Mouse (Mus musculus): ENCODE data around the gene AA467197. TPM values are rescaled to one million over a fixed set of nuclear protein-coding genes. Genes with fewer than 3 reads are reported as not detected.
A peak's percentile ranks its signal among the peaks of the same experiment; 100 is the strongest.

AA467197 gene
- polyA plus RNA-seq, 1 experiment from 2014 or later: 2.5 TPM

DNA sequence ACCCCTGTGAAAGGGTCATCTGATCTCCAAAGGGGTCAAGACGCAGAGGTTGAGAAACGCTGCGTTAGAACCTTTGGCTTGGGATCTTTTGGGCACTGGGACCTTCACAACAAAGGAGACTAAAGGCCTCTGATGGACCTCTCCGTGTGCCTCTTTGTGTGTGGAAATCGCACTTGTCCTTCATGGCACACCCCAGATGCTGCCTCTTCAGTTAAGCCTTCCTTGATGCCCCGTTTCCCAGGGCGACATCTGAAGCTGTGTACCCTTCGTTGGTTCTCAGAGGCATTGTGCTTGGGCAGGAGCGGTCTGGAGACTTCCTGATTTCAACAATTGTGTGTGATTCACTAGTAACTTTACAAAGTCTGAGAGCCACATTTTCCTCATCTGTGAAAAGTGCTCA, 20.0 kb downstream of the AA467197 start:
- H3K27me3 ChIP-seq (ENCODE audit: control insufficient read depth, insufficient read depth, low read depth, low read length): no peaks in the 10 kb centered on the region
- no peak overlapping the region for H3K4me3 ChIP-seq (ENCODE audit: low read depth, low read length)
- no peaks in the 10 kb centered on the region for H3K36me3 ChIP-seq (ENCODE audit: control insufficient read depth, insufficient read depth)
- no peak overlapping the region for H3K27ac ChIP-seq (ENCODE audit: low read length)
- no peaks in the 10 kb centered on the region for H3K9me3 ChIP-seq (replicated peaks; ENCODE audit: control insufficient read depth, low read length)
- no peak overlapping the region for H3K9ac ChIP-seq (ENCODE audit: low read depth, low read length)
- no peak overlapping the region for H3K4me2 ChIP-seq (ENCODE audit: low read depth, low read length)
- 47% methylated on average over 9 of the region's 9 CpGs for WGBS (ENCODE audit: insufficient replicate concordance)
- no peak for ATAC-seq (ENCODE audit: low read depth)
- no peaks in the 10 kb centered on the region for H3K4me1 ChIP-seq (ENCODE audit: control insufficient read depth, low read depth, low read length)

DNA sequence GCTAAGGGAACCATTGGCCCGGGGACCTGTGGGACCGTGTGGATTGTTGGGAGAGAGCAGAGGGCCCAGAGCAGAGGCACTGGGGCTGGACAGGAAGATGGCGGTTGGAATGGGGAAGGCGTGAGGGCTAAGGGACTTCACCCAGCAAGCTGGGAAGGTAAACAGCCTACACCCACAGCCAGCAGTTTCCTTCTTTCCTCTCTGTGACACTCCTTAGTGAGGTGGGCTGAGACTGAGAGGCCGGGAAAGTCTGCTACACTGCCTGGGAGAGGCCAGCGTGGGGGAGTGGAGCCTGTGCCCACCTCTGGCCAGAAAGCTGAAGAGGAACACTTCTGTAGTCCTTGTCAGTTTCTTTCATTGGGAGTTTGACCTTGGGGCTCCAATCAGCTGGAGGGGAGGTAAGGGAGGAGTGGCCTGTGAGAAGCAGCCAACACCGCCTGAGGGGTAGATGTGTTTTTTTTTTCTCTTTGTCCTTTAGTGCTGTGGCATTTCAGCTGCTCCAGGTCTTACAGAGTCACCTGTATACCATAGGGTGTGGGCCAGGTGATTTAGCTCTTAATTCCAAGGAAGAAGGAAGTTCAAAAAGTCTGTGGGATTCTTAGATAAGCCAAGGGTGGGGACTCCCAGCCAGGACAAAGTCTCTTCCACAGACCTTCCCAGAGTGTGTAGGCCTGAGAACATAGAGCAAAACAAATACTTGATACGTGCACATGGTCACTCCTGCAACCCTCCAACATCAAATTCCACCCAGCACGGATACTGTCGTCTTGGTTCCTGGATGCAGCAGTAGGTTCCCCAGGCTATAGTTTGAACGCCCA, 21.1 kb downstream of the AA467197 start:
- Histone ChIP-seq H3K27ac (ENCODE audit: low read length) (no peak overlapping the region), H3K4me1 (ENCODE audit: control insufficient read depth, low read depth, low read length) (no peaks in the 10 kb centered on the region), H3K27me3 (ENCODE audit: control insufficient read depth, insufficient read depth, low read depth, low read length) (no peaks in the 10 kb centered on the region), H3K4me2 (ENCODE audit: low read depth, low read length) (no peak overlapping the region), H3K36me3 (ENCODE audit: control insufficient read depth, insufficient read depth) (no peaks in the 10 kb centered on the region), H3K9me3 (replicated peaks; ENCODE audit: control insufficient read depth, low read length) (no peaks in the 10 kb centered on the region), H3K4me3 (ENCODE audit: low read depth, low read length) (no peak overlapping the region), H3K9ac (ENCODE audit: low read depth, low read length) (no peak overlapping the region)
- WGBS (ENCODE audit: insufficient replicate concordance): 56% methylated on average over 11 of the region's 11 CpGs
- no peak for ATAC-seq (ENCODE audit: low read depth)

DNA sequence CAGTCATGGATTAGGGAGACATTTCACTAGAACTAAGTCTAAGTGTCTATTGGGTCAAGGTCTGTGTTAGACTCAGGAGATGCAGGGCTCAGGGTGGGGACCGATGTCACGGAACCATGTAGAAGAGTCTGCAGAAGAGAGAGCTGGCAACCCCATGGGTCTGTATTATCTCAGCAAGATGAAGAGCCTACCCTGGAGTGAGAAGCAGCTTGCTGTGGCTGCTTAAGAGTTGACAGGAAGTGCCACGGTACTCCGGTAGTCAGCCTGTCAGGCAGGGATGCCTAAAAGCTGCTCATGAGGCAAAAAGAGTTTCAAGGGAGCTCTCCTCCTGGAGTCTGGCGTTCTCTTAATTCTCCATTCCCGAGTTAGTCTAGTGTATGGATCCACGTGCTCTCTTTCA, 23.0 kb downstream of the AA467197 start:
- Histone ChIP-seq H3K27ac (ENCODE audit: low read length) (no peak overlapping the region), H3K4me3 (ENCODE audit: low read depth, low read length) (no peak overlapping the region), H3K27me3 (ENCODE audit: control insufficient read depth, insufficient read depth, low read depth, low read length) (no peaks in the 10 kb centered on the region), H3K9me3 (replicated peaks; ENCODE audit: control insufficient read depth, low read length) (no peaks in the 10 kb centered on the region), H3K36me3 (ENCODE audit: control insufficient read depth, insufficient read depth) (no peaks in the 10 kb centered on the region), H3K4me1 (ENCODE audit: control insufficient read depth, low read depth, low read length) (no peaks in the 10 kb centered on the region), H3K4me2 (ENCODE audit: low read depth, low read length) (no peak overlapping the region), H3K9ac (ENCODE audit: low read depth, low read length) (no peak overlapping the region)
- WGBS (ENCODE audit: insufficient replicate concordance): 59% methylated on average over 7 of the region's 7 CpGs
- no peak for ATAC-seq (ENCODE audit: low read depth)

DNA sequence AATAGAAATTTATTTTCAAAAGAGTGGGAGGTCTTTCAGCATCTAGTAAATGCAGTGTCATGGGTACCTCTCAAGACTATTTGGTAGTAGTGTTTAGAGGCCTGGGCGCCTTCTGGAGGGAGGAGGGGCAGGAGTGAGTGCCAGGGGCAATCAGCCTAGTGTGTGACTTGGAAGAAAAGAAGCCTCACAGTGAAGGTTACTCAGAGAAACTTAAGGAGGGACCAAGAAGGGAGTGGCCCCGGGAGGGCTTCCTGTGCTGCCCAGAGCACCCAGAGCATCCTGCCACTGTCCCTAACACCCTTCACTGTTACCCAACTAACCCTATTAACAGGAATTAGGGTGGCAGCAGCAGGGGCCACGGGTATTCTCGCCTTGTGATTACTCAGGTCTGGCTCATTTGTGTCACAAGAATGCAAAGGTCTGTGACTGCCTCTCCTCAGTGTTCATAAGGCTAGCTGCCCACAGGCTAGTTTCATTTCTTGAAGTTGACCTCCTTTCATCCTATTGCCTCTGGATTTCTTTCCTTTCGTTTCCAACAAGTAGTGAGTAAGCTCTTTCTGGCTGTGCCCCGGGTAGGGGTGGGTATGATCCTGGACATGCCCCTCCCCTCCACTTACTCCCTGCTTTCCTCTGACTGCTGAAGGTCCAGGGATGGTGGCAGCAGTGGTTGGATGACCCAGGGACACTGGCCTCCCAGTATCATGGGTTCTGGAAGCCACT, 28.6 kb downstream of the AA467197 start:
- no peaks in the 10 kb centered on the region for H3K9me3 ChIP-seq (replicated peaks; ENCODE audit: control insufficient read depth, low read length)
- H3K36me3 ChIP-seq (ENCODE audit: control insufficient read depth, insufficient read depth): no peaks in the 10 kb centered on the region
- no peak overlapping the region for H3K27ac ChIP-seq (ENCODE audit: low read length)
- WGBS (ENCODE audit: insufficient replicate concordance): 37% methylated on average over 6 of the region's 6 CpGs
- no peak overlapping the region for H3K9ac ChIP-seq (ENCODE audit: low read depth, low read length)
- H3K4me3 ChIP-seq (ENCODE audit: low read depth, low read length): no peak overlapping the region
- no peaks in the 10 kb centered on the region for H3K4me1 ChIP-seq (ENCODE audit: control insufficient read depth, low read depth, low read length)
- ATAC-seq (ENCODE audit: low read depth): no peak
- no peaks in the 10 kb centered on the region for H3K27me3 ChIP-seq (ENCODE audit: control insufficient read depth, insufficient read depth, low read depth, low read length)
- no peak overlapping the region for H3K4me2 ChIP-seq (ENCODE audit: low read depth, low read length)

DNA sequence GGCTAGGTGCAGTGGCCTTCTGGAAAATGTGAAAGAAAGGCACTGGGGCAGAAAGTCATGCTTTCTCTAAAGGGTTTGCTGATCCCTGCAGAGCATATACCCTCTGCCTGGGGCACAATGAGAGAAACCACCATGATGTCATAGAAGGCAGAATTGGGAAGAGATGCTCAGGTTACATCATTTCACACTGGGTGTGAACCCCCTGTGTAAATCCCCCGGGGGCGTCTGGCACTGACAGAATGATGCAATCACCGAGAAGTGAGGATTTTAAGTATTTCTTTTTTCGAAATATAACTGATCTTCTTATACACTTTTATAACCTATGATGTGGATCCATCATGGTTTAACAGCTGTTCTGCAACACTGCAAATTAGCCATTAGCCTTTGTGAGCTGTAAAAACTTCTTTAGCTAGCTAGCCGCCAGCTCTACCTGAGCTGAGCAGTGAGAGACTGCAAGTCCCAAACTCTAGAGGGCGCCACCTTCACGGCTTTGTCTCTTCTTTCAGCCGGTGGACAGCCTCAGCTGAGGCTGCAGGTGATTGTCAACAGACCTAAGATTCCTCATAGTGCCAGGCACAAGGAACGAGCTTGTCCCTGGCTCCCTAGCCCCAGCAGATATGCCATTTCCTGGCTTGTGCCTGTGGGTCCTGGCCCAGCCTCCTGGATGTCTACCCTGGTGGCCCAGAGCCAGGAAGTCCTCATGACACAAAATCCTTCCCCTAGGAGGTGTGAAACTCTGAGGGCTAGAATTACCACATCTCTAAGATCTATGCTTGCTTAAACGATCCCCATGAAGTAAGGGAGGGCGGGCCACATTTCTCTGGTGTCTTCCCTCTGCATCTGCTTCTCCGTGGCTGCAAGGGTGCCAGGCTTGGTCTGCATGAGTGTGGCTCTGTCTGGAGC, 29.4 kb downstream of the AA467197 start:
- Histone ChIP-seq H3K9ac (ENCODE audit: low read depth, low read length) (no peak overlapping the region), H3K4me2 (ENCODE audit: low read depth, low read length) (no peak overlapping the region), H3K4me1 (ENCODE audit: control insufficient read depth, low read depth, low read length) (no peaks in the 10 kb centered on the region), H3K4me3 (ENCODE audit: low read depth, low read length) (no peak overlapping the region), H3K27me3 (ENCODE audit: control insufficient read depth, insufficient read depth, low read depth, low read length) (no peaks in the 10 kb centered on the region), H3K36me3 (ENCODE audit: control insufficient read depth, insufficient read depth) (no peaks in the 10 kb centered on the region), H3K27ac (ENCODE audit: low read length) (no peak overlapping the region), H3K9me3 (replicated peaks; ENCODE audit: control insufficient read depth, low read length) (no peaks in the 10 kb centered on the region)
- peak; percentile 39; the same call in 1 of the 2 replicates for ATAC-seq (ENCODE audit: low read depth)
- WGBS (ENCODE audit: insufficient replicate concordance): 26% methylated on average over 12 of the region's 12 CpGs

DNA sequence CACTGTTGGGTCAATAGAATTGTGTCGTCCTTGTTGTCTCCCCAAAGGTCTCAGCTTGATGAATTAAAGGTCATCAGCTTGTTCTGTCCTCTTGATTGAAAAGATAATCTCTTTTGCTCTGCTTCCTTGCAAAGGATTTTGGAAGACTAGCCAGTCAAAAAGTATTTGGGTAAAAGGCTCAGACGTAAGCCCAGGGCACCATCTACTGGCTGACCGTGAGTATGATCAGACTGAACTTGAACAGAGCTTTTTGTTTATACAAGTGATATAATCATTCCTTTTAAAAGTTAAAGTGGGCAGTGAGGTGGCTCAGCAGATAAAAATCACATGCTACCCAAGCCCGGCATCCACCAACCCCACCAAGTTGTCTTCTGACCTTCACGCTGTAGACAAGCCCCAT, 31.1 kb downstream of the AA467197 start:
- 22% methylated on average over 5 of the region's 5 CpGs for WGBS (ENCODE audit: insufficient replicate concordance)
- no peaks in the 10 kb centered on the region for H3K4me1 ChIP-seq (ENCODE audit: control insufficient read depth, low read depth, low read length)
- no peak overlapping the region for H3K9ac ChIP-seq (ENCODE audit: low read depth, low read length)
- no peaks in the 10 kb centered on the region for H3K36me3 ChIP-seq (ENCODE audit: control insufficient read depth, insufficient read depth)
- H3K4me2 ChIP-seq (ENCODE audit: low read depth, low read length): no peak overlapping the region
- H3K27ac ChIP-seq (ENCODE audit: low read length): no peak overlapping the region
- H3K4me3 ChIP-seq (ENCODE audit: low read depth, low read length): no peak overlapping the region
- no peaks in the 10 kb centered on the region for H3K9me3 ChIP-seq (replicated peaks; ENCODE audit: control insufficient read depth, low read length)
- no peak for ATAC-seq (ENCODE audit: low read depth)
- H3K27me3 ChIP-seq (ENCODE audit: control insufficient read depth, insufficient read depth, low read depth, low read length): no peaks in the 10 kb centered on the region

DNA sequence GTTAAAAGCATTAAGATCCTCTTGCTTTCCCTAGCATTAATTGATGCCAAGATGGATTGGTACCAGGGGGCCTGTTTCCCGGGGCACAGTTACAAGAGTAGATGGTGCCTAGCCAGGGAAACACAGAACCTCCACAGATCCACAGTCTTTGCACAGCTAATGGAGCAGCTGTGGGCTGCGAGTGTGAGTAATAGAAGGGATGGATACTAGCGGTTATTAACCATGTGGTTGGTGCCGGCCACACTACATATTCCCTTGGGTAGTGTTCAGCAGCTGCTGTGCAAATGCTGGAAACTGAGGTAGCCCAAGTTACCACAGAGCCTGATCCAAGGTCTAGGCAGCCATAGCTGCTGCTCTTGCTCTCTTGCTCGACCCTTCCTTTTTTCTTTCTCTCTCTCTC, 34.9 kb downstream of the AA467197 start:
- Histone ChIP-seq H3K9me3 (replicated peaks; ENCODE audit: control insufficient read depth, low read length) (no peaks in the 10 kb centered on the region), H3K9ac (ENCODE audit: low read depth, low read length) (no peak overlapping the region), H3K4me2 (ENCODE audit: low read depth, low read length) (no peak overlapping the region), H3K27ac (ENCODE audit: low read length) (no peak overlapping the region), H3K4me3 (ENCODE audit: low read depth, low read length) (no peak overlapping the region), H3K4me1 (ENCODE audit: control insufficient read depth, low read depth, low read length) (no peaks in the 10 kb centered on the region), H3K27me3 (ENCODE audit: control insufficient read depth, insufficient read depth, low read depth, low read length) (no peaks in the 10 kb centered on the region), H3K36me3 (ENCODE audit: control insufficient read depth, insufficient read depth) (no peaks in the 10 kb centered on the region)
- no peak for ATAC-seq (ENCODE audit: low read depth)
- 53% methylated on average over 5 of the region's 5 CpGs for WGBS (ENCODE audit: insufficient replicate concordance)

DNA sequence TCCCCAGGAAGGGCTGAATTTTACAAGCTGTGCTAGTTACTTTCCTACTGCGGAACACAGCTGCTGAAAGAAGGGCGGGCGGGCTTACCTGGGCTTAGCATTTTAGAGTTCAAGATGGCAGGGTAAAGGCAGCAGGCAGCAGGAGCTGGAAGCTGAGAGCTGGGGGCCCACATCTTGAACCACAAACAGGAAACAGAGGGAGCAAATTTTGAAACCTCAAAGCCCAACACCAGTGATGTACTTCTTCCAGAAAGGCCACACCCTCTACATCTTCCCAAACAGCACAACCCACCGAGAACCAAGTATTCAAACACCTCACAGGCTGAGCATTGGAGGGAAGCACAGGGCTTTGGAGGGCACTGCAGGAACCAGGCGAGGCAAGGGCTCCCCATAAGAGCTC, 36.1 kb downstream of the AA467197 start:
- WGBS (ENCODE audit: insufficient replicate concordance): 18% methylated on average over 5 of the region's 5 CpGs
- Histone ChIP-seq H3K4me1 (ENCODE audit: control insufficient read depth, low read depth, low read length) (no peaks in the 10 kb centered on the region), H3K27me3 (ENCODE audit: control insufficient read depth, insufficient read depth, low read depth, low read length) (no peaks in the 10 kb centered on the region), H3K4me2 (ENCODE audit: low read depth, low read length) (no peak overlapping the region), H3K36me3 (ENCODE audit: control insufficient read depth, insufficient read depth) (no peaks in the 10 kb centered on the region), H3K9me3 (replicated peaks; ENCODE audit: control insufficient read depth, low read length) (no peaks in the 10 kb centered on the region), H3K27ac (ENCODE audit: low read length) (no peak overlapping the region), H3K9ac (ENCODE audit: low read depth, low read length) (no peak overlapping the region), H3K4me3 (ENCODE audit: low read depth, low read length) (no peak overlapping the region)
- ATAC-seq (ENCODE audit: low read depth): no peak
